Mouse (Mus musculus) gastrocnemius, adult 2 months (tissue): ENCODE results near the gene Fgd3. TPM values are rescaled to one million over a fixed set of nuclear protein-coding genes. Genes with fewer than 3 reads are reported as not detected.

Experiments used
- DNase-seq: peaks from one replicate; pipeline ENCODE4 v3.0.0; 2022
- H3K27ac ChIP-seq: fragments of 200-600 bp; 2 replicates; pipeline ENCODE4 v1.8.1; 2022; ENCODE audit warnings: mild to moderate bottlenecking
- H3K4me3 ChIP-seq: fragments of 200-600 bp; 2 replicates; pipeline ENCODE4 v1.8.1; 2022; ENCODE audit warnings: mild to moderate bottlenecking, moderate library complexity
- CTCF ChIP-seq: fragments of 200-600 bp; IDR thresholded peaks from 2 replicates; pipeline ENCODE4 v1.8.1; 2022; ENCODE audit warnings: antibody characterized with exemption, mild to moderate bottlenecking, moderate library complexity
- intact Hi-C: fragments of 180-260 bp; cut with DNase I; formaldehyde crosslinking; loops from one replicate; pipeline ENCODE4 v1.15.1; 2025
- total RNA-seq, 2 experiments: library from RNA; stranded (reverse); gene quantifications; 2 replicates each; pipeline ENCODE4 v1.2.3; 2021

The Fgd3 gene
- total RNA-seq, 2 experiments from 2014 or later, result 0.97 to 1.1 TPM

GRCm38 (mm10) chr13:49311642-49312041 is 8.5 kb downstream of the Fgd3 start:
- H3K4me3 ChIP-seq, result no peak overlapping the region
- no peak for TF ChIP-seq CTCF
- no peak for DNase-seq
- no peak overlapping the region for H3K27ac ChIP-seq
- intact Hi-C loops, result no loop called here

GRCm38 (mm10) chr13:49309501-49309900 is 10.6 kb downstream of the Fgd3 start:
- TF ChIP-seq CTCF, result no peak
- no peak for DNase-seq
- no peak overlapping the region for H3K27ac ChIP-seq
- intact Hi-C loops, result no loop called here
- no peak overlapping the region for H3K4me3 ChIP-seq

- H3K27ac ChIP-seq, result peak overlapping the region; percentile 31; the same call in 1 of the 2 replicates
- intact Hi-C loops, result no loop called here
- peak overlapping the region; percentile 52 for H3K4me3 ChIP-seq
- no peak for TF ChIP-seq CTCF
- DNase-seq, result no peak
Measured at GRCm38 (mm10) chr13:49308861-49309403, 11.2 kb downstream of the Fgd3 start.

GRCm38 (mm10) chr13:49308206-49308605 is 11.9 kb downstream of the Fgd3 start:
- no peak for TF ChIP-seq CTCF
- intact Hi-C loops, result no loop called here
- DNase-seq, result no peak
- Histone ChIP-seq H3K27ac (no peak overlapping the region), H3K4me3 (peak overlapping the region; percentile 52)

- TF ChIP-seq CTCF, result no peak
- Histone ChIP-seq H3K27ac (0 out of 2 replicates have a peak overlapping the region, but pooled peaks have one; percentile 17), H3K4me3 (peak overlapping the region; percentile 52)
- intact Hi-C loops, result no loop called here
- no peak for DNase-seq
Measured at GRCm38 (mm10) chr13:49307311-49307969, 12.7 kb downstream of the Fgd3 start.

GRCm38 (mm10) chr13:49306771-49307310 is 13.3 kb downstream of the Fgd3 start:
- DNase-seq, result no peak
- intact Hi-C loops, result no loop called here
- no peak for TF ChIP-seq CTCF
- 0 out of 2 replicates have a peak overlapping the region, but pooled peaks have one; percentile 17 for H3K27ac ChIP-seq
- H3K4me3 ChIP-seq, result peak overlapping the region; percentile 43

GRCm38 (mm10) chr13:49300771-49301170 is 19.3 kb downstream of the Fgd3 start:
- no peak for DNase-seq
- no peak overlapping the region for H3K4me3 ChIP-seq
- H3K27ac ChIP-seq, result no peak overlapping the region
- TF ChIP-seq CTCF, result no peak
- intact Hi-C loops, result no loop called here

- intact Hi-C loops, result no loop called here
- TF ChIP-seq CTCF, result no peak
- DNase-seq, result no peak
- no peak overlapping the region for H3K4me3 ChIP-seq
- no peak overlapping the region for H3K27ac ChIP-seq
Measured at GRCm38 (mm10) chr13:49298514-49299381, 21.4 kb downstream of the Fgd3 start.

- intact Hi-C loops, result no loop called here
- no peak for TF ChIP-seq CTCF
- DNase-seq, result no peak
- Histone ChIP-seq H3K27ac (no peak overlapping the region), H3K4me3 (no peak overlapping the region)
Measured at GRCm38 (mm10) chr13:49296270-49296669, 23.8 kb downstream of the Fgd3 start.

- H3K27ac ChIP-seq, result no peak overlapping the region
- H3K4me3 ChIP-seq, result no peak overlapping the region
- TF ChIP-seq CTCF, result no peak
- DNase-seq, result no peak
- intact Hi-C loops, result no loop called here
Measured at GRCm38 (mm10) chr13:49294108-49294507, 26.0 kb downstream of the Fgd3 start.

GRCm38 (mm10) chr13:49291949-49292348 is 28.2 kb downstream of the Fgd3 start:
- no peak overlapping the region for H3K4me3 ChIP-seq
- no peak for TF ChIP-seq CTCF
- intact Hi-C loops, result no loop called here
- no peak for DNase-seq
- no peak overlapping the region for H3K27ac ChIP-seq

GRCm38 (mm10) chr13:49291398-49291797 is 28.7 kb downstream of the Fgd3 start:
- Histone ChIP-seq H3K27ac (no peak overlapping the region), H3K4me3 (no peak overlapping the region)
- DNase-seq, result no peak
- intact Hi-C loops, result no loop called here
- TF ChIP-seq CTCF, result peak; percentile 63

GRCm38 (mm10) chr13:49287224-49287623 is 32.9 kb downstream of the Fgd3 start:
- intact Hi-C loops, result no loop called here

More at GRCm38 (mm10) chr13:49287224-49287623, 32.9 kb downstream of the Fgd3 start:
- no peak overlapping the region for H3K4me3 ChIP-seq
- DNase-seq, result no peak
- no peak for TF ChIP-seq CTCF
- no peak overlapping the region for H3K27ac ChIP-seq
